Mouse (Mus musculus): ENCODE data around the gene Pars2. TPM values are rescaled to one million over a fixed set of nuclear protein-coding genes. Genes with fewer than 3 reads are reported as not detected.

The Pars2 gene
- polyA plus RNA-seq, 1 experiment from 2014 or later = 14.2 TPM

DNA sequence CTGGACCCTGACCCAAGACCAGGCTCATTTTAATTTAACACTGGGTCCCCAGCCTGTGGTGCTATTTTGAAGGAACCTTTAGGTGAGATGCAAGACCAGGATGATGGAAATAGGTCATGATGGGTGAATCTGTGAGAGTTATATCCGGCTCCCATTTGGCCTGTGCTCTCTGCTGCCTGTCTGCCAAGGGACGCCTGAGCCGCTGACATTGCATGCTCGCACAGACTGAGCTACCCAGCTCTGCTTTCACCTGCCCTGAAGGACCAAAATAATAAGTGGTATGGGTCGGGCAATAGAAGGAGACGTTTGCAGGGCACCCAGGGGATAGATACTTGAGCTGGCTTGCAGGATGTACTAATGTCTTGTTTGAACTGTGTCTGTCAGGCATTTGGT lies 6.7 kb upstream of the Pars2 start:
- 83% methylated on average over 6 of the region's 6 CpGs for WGBS
- no peak overlapping the region for H3K27ac ChIP-seq (replicated peaks)
- H3K9ac ChIP-seq (replicated peaks) = no peak overlapping the region
- H3K4me3 ChIP-seq = no peak overlapping the region
- peaks cover 7% of the 10 kb centered on the region; the same call in 1 of the 2 replicates for H3K4me1 ChIP-seq
- no peaks in the 10 kb centered on the region for H3K9me3 ChIP-seq
- ATAC-seq (replicated peaks) = no peak
- H3K27me3 ChIP-seq = 0 out of 2 replicates have a peak, but pooled peaks cover 5% of the 10 kb centered on the region
- H3K4me2 ChIP-seq (replicated peaks) = no peak overlapping the region
- no peaks in the 10 kb centered on the region for H3K36me3 ChIP-seq

DNA sequence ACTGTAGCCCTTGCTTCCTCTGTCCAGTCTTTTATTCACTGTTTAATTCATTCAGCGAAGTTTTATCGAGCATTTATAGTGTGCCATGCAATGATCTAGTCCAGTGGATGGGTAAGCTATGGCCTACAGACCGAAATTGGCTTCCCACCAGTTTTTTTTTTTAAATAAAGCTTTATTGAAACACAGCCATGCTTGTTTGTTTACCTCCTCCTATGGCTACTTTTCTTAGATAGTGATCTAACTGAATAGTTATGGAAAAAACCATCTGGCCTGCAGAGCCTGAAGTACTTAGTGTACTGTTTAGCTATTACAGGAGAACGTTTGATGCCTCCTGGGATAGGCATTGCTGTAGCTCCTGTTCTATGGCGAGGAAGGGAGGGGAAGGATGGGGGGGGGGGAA lies 5.1 kb upstream of the Pars2 start:
- no peaks in the 10 kb centered on the region for H3K9me3 ChIP-seq
- H3K36me3 ChIP-seq = no peaks in the 10 kb centered on the region
- H3K27me3 ChIP-seq = 0 out of 2 replicates have a peak, but pooled peaks cover 7% of the 10 kb centered on the region
- H3K4me1 ChIP-seq = peaks cover 7% of the 10 kb centered on the region; the same call in 1 of the 2 replicates
- H3K27ac ChIP-seq (replicated peaks) = no peak overlapping the region
- H3K4me2 ChIP-seq (replicated peaks) = no peak overlapping the region
- H3K9ac ChIP-seq (replicated peaks) = no peak overlapping the region
- no peak for ATAC-seq (replicated peaks)
- no peak overlapping the region for H3K4me3 ChIP-seq
- 79% methylated on average over 5 of the region's 5 CpGs for WGBS

DNA sequence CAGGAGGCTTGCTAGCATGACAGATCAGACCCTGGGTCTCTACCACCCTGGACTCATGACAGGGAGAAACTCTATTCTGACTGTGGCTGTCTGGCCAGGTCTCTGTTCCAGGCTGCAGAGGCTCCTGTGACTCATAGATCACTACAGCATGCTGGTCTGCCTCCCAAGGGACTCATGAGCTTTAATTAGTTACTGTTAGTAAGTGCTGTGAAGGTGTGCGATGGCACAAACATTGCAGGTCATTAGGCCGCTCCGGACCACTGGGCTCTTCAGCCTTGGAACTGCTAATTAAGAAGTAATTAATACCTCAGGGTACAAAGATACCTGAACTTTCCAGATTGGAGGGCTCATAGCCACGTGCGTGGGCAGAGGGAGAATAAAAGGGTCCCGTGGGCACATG lies 3.7 kb upstream of the Pars2 start:
- no peaks in the 10 kb centered on the region for H3K36me3 ChIP-seq
- H3K9me3 ChIP-seq = no peaks in the 10 kb centered on the region
- no peak overlapping the region for H3K27ac ChIP-seq (replicated peaks)
- H3K4me1 ChIP-seq = peaks cover 15% of the 10 kb centered on the region
- no peak overlapping the region for H3K4me2 ChIP-seq (replicated peaks)
- no peak for ATAC-seq (replicated peaks)
- no peak overlapping the region for H3K4me3 ChIP-seq
- H3K9ac ChIP-seq (replicated peaks) = no peak overlapping the region
- H3K27me3 ChIP-seq = 0 out of 2 replicates have a peak, but pooled peaks cover 7% of the 10 kb centered on the region
- WGBS = 73% methylated on average over 6 of the region's 6 CpGs

DNA sequence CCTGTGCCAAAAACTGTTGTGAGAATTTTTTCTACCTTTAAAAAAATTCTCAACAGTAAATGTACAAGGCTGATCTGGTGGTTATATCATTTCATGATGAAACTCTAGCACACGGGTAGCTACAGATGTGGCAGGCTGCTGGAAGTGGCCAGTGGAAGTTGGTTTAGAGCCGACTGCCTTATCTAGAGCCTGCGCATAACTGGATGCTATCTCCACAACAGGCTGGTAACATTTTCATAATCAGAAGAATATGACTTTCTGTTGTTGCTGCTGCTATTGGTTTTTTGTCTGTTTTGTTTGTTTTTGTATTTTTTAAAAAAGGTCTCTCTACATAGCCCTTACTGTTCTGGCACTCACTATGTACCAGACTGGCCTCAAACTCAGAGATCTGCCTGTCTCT lies 1.7 kb downstream of the Pars2 start:
- Histone ChIP-seq H3K4me1 (peaks cover 8% of the 10 kb centered on the region), H3K27me3 (0 out of 2 replicates have a peak, but pooled peaks cover 7% of the 10 kb centered on the region), H3K9ac (replicated peaks) (no peak overlapping the region), H3K4me2 (replicated peaks) (no peak overlapping the region), H3K36me3 (peaks cover 6% of the 10 kb centered on the region; the same call in 1 of the 2 replicates), H3K4me3 (no peak overlapping the region), H3K27ac (replicated peaks) (no peak overlapping the region), H3K9me3 (no peaks in the 10 kb centered on the region)
- ATAC-seq (replicated peaks) = no peak
- WGBS = 95% methylated on average over 3 of the region's 3 CpGs

DNA sequence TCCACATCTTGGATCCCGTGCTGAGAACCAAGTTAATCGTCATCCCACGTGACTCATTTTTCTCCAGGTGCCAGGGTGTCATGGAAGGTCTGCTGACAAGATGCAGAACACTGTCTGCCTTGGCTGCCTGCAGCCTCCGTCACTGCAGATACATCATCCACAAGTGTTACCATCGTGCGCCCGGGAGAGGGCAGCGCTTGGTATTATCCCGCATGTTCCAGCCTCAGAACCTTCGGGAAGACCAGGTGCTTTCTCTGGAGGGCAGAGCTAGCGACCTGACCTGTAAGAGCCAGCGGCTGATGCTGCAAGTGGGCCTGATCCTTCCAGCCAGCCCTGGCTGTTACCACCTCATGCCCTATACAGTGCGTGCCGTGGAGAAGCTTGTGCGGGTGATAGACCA lies 2.2 kb downstream of the Pars2 start:
- H3K9me3 ChIP-seq = no peaks in the 10 kb centered on the region
- no peak overlapping the region for H3K9ac ChIP-seq (replicated peaks)
- H3K36me3 ChIP-seq = peaks cover 10% of the 10 kb centered on the region
- 94% methylated on average over 15 of the region's 15 CpGs for WGBS
- 0 out of 2 replicates have a peak, but pooled peaks cover 7% of the 10 kb centered on the region for H3K27me3 ChIP-seq
- no peak overlapping the region for H3K4me3 ChIP-seq
- H3K4me1 ChIP-seq = peaks cover 8% of the 10 kb centered on the region
- H3K27ac ChIP-seq (replicated peaks) = no peak overlapping the region
- H3K4me2 ChIP-seq (replicated peaks) = no peak overlapping the region
- ATAC-seq (replicated peaks) = no peak

DNA sequence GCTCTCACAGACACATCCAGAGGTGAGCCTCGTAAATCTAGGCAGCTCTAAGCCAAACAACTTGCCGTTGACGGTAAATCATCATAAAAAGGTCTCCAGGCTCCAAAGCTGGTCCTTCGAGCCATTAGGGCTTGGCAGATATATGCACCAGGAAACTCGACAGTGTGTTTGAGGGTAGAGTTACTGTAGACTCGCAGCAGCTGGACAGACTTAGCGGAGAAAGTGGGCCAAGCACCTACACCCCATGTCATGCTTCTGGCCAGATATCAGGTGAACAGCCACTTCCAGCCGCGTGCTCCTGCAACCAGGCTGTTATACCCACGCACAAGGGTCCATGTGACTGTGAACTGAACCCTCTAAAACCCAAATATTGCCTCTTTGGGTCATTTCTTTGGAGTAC lies 4.8 kb downstream of the Pars2 start:
- Histone ChIP-seq H3K4me1 (peaks cover 8% of the 10 kb centered on the region), H3K36me3 (peaks cover 27% of the 10 kb centered on the region), H3K9ac (replicated peaks) (no peak overlapping the region), H3K27me3 (no peaks in the 10 kb centered on the region), H3K27ac (replicated peaks) (no peak overlapping the region), H3K9me3 (no peaks in the 10 kb centered on the region), H3K4me2 (replicated peaks) (no peak overlapping the region), H3K4me3 (no peak overlapping the region)
- WGBS = 92% methylated on average over 10 of the region's 10 CpGs
- no peak for ATAC-seq (replicated peaks)

DNA sequence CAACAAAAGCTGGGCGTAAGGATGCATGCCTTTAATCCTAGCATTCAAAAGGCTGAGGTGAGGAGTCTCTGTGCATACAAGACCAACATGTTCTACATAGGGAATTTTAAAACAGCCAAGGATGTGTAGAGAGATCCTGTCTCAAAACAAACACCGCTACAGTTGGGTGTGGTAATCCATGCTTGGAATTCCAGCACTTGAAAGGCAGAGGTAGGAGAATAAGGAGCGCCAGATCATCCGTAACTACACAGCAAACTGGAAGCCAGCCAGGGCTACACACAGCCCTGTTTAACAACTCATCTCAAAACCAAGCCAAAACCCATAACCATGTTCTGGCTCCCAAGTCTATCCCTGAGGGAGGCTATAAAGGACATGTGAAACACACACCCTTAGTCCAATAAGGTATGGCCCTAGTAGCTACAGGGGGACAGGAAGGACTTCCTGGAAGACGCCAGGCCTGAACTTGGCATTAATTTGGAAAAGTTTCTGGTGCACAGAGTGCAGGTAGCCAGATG lies 13.1 kb downstream of the Pars2 start:
- WGBS = 87% methylated on average over 5 of the region's 5 CpGs
- Histone ChIP-seq H3K4me2 (replicated peaks) (no peak overlapping the region), H3K4me3 (no peak overlapping the region), H3K9ac (replicated peaks) (no peak overlapping the region), H3K27ac (replicated peaks) (no peak overlapping the region), H3K36me3 (peaks cover 85% of the 10 kb centered on the region), H3K9me3 (no peaks in the 10 kb centered on the region), H3K27me3 (no peaks in the 10 kb centered on the region), H3K4me1 (no peaks in the 10 kb centered on the region)
- ATAC-seq (replicated peaks) = no peak

DNA sequence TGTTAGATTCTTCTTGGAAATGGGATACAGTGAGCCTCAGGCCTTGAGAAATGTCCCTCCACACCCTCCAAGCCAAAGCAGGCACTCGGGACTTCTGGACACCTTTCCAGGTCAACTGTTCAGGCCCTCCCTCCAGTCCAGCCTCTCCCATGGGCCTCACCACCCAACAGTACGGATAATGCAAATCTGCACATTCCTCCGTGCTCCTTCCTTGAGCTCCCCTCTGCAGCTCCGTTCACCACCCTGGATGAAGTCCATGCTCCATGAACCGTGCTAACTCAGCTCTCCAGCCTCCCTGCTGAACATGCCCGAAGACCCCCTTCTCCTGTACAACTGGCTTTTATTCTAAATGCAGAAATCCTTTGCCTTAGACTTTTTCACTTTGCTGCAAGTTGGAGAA lies 13.8 kb downstream of the Pars2 start:
- no peak for ATAC-seq (replicated peaks)
- no peaks in the 10 kb centered on the region for H3K4me1 ChIP-seq
- H3K27ac ChIP-seq (replicated peaks) = no peak overlapping the region
- H3K9ac ChIP-seq (replicated peaks) = no peak overlapping the region
- no peaks in the 10 kb centered on the region for H3K9me3 ChIP-seq
- no peak overlapping the region for H3K4me3 ChIP-seq
- 95% methylated on average over 6 of the region's 6 CpGs for WGBS
- H3K27me3 ChIP-seq = no peaks in the 10 kb centered on the region
- H3K36me3 ChIP-seq = peaks cover 86% of the 10 kb centered on the region
- no peak overlapping the region for H3K4me2 ChIP-seq (replicated peaks)

DNA sequence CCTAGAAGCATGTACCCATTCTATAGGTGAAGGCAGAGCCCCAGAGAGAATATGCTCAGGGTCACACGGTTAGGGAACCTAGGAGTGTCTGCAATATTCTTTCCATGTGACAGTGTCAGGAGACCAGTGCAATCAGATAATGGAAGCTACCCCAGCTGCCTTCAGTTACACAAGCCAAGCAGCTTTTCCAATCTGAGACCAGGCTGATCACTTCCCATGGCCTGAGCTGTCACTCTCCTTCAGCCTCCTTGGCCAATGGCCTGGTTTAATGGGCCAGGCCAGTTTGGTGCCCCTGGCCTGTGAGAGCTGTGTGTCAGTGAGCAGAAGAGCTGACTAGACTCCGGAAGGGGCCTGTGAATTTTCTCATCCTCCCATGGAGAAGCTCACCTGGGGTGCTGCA lies 14.4 kb downstream of the Pars2 start:
- no peak overlapping the region for H3K4me3 ChIP-seq
- no peak overlapping the region for H3K4me2 ChIP-seq (replicated peaks)
- H3K27me3 ChIP-seq = no peaks in the 10 kb centered on the region
- H3K36me3 ChIP-seq = peaks cover 86% of the 10 kb centered on the region
- no peaks in the 10 kb centered on the region for H3K9me3 ChIP-seq
- H3K4me1 ChIP-seq = no peaks in the 10 kb centered on the region
- no peak overlapping the region for H3K9ac ChIP-seq (replicated peaks)
- H3K27ac ChIP-seq (replicated peaks) = no peak overlapping the region
- 96% methylated on average over 2 of the region's 2 CpGs for WGBS
- ATAC-seq (replicated peaks) = no peak

DNA sequence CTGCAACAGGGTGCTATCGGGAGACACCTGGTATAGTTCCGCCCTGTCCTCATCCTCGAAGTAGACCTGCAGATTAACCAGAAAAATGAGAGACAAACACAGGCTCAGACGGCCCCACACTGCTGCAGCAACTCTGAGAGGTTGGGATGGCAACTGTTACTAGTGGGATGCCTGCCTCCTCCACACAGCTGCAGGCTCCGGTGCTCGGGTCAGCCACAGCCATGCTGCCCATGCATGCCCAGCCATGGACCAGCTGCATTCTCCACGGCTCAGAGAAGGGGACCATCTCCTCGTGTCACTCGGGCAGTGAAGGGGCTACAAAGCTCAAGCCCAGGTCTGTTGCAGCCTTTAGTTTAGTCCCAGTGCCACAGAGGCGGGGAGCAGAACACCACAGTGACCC lies 14.8 kb downstream of the Pars2 start:
- ATAC-seq (replicated peaks) = no peak
- Histone ChIP-seq H3K27ac (replicated peaks) (no peak overlapping the region), H3K27me3 (no peaks in the 10 kb centered on the region), H3K9ac (replicated peaks) (no peak overlapping the region), H3K4me2 (replicated peaks) (no peak overlapping the region), H3K36me3 (peaks cover 88% of the 10 kb centered on the region), H3K4me3 (no peak overlapping the region), H3K4me1 (no peaks in the 10 kb centered on the region), H3K9me3 (no peaks in the 10 kb centered on the region)
- 96% methylated on average over 10 of the region's 10 CpGs for WGBS

DNA sequence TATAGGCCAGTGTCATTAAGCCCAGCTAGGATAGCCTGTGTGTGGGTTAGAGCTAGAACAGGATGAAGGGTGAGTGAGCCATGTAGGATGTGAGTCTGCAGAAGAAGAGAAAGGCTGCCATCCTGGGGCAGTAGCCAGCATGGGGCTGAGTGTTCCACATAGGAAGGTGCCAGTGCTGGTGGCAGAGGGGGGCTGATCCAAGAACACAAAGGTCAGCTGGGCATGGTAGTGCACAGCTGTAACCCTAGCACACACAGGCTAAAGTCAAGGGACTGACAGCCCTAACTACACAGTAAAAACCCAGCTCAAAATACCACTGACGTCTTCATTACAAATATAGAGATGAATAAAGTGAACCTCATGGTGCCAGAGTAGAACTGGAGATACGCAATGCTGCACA lies 15.7 kb downstream of the Pars2 start:
- Histone ChIP-seq H3K4me1 (no peaks in the 10 kb centered on the region), H3K27ac (replicated peaks) (no peak overlapping the region), H3K4me3 (no peak overlapping the region), H3K9ac (replicated peaks) (no peak overlapping the region), H3K36me3 (peaks cover 93% of the 10 kb centered on the region), H3K27me3 (no peaks in the 10 kb centered on the region), H3K9me3 (no peaks in the 10 kb centered on the region), H3K4me2 (replicated peaks) (no peak overlapping the region)
- ATAC-seq (replicated peaks) = no peak
- 97% methylated on average over 2 of the region's 2 CpGs for WGBS

DNA sequence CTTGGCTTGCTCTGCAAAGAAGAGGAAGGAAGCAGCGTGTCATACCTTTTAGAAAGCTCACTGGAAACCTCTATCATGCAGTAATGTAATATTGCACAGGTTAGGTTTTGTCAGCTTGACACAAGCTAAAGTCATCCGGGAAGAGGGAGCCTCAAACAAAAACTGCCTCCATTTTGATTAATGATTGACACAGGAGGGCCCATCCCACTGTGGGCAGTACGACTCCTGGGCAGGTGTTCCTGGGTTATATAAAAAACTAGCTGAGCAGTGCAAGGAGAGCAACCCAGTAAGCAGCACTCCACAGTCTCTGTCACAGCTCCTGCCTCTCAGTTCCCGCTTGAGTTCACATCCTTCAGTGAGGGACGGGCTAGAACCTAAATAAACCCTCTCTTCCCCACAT lies 25.9 kb downstream of the Pars2 start:
- H3K4me1 ChIP-seq = peaks cover 8% of the 10 kb centered on the region
- H3K27me3 ChIP-seq = no peaks in the 10 kb centered on the region
- no peak overlapping the region for H3K27ac ChIP-seq (replicated peaks)
- ATAC-seq (replicated peaks) = no peak
- no peak overlapping the region for H3K4me2 ChIP-seq (replicated peaks)
- peaks cover 39% of the 10 kb centered on the region for H3K36me3 ChIP-seq
- 91% methylated on average over 5 of the region's 5 CpGs for WGBS
- no peak overlapping the region for H3K9ac ChIP-seq (replicated peaks)
- no peak overlapping the region for H3K4me3 ChIP-seq
- H3K9me3 ChIP-seq = no peaks in the 10 kb centered on the region

DNA sequence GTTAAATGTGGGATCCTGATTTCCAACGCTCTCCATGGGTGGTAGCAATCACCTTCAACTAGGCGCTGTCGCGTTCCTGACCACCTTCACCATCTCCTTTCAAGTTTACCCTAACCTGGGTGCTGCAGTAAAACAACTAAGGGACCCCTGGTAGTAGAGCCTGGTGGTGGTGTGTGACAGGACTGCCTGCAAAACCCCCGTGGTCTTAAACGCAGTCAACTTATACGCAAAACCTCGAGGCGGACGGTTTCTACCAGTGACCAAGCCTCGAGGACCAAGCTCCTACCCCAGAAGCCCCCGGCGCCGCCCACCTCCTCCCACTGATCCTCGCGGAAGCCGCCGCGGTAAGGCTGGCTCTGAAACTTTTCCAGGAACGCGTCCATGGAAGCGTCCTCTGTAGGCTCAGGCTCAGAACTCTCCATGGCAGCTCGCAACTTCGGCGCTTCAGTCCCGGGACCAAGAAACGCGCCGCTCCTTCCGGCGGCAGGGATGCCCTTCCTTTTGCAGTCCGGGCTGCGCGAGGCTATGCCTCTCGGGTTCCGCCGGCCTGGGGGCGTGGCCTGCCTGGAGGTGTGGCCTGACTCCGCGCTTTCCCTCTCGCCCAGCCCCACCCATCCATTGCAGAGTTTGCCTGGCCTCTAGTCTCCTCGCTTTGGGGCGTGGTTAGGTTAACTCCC lies 27.7 kb downstream of the Pars2 start, which contains the start of gene Ttc4:
Gene Ttc4, minus strand, starts transcription at position 503 of the 677 bp plus-strand sequence.
- ATAC-seq (replicated peaks) = peak; percentile 97
- H3K4me1 ChIP-seq = peaks cover 8% of the 10 kb centered on the region
- peak within 1 kb of the TSS; percentile 61 for H3K4me3 ChIP-seq
- H3K36me3 ChIP-seq = peaks cover 21% of the 10 kb centered on the region
- H3K9ac ChIP-seq (replicated peaks) = peak within 1 kb of the TSS; percentile 60
- H3K9me3 ChIP-seq = no peaks in the 10 kb centered on the region
- H3K27ac ChIP-seq (replicated peaks) = 0 out of 2 replicates have a peak within 1 kb of the TSS, but pooled peaks have one; percentile 3
- peak within 1 kb of the TSS; percentile 67 for H3K4me2 ChIP-seq (replicated peaks)
- under 1% methylated on average over 43 of the region's 43 CpGs for WGBS
- H3K27me3 ChIP-seq = no peaks in the 10 kb centered on the region
